Mouse (Mus musculus) liver, embryonic 14.5 days (tissue): ENCODE data around the gene Zc3h12d.

Source experiments
- CTCF ChIP-seq: IDR thresholded peaks from 2 replicates; pipeline ENCODE4 v1.5.1; 2016; ENCODE audit warnings: antibody characterized with exemption, low read depth, control low read depth
- EP300 ChIP-seq: IDR thresholded peaks from 2 replicates; pipeline ENCODE4 v1.6.1; 2016; ENCODE audit warnings: antibody characterized with exemption, low read depth

GRCm38 (mm10) chr10:7836902-7837301 lies 4.6 kb downstream of the Zc3h12d start:
- no peak for TF ChIP-seq EP300
- TF ChIP-seq CTCF: no peak
